Mouse (Mus musculus) cerebellum, adult 2 months (tissue): ENCODE data around the gene Comp.

Experiments
- CTCF ChIP-seq: fragments of 200-500 bp; IDR thresholded peaks from 2 replicates; pipeline ENCODE4 v1.5.1; 2011; ENCODE audit warnings: low read depth, mild to moderate bottlenecking, control low read depth, low read length, moderate library complexity, borderline replicate concordance; ENCODE audit not compliant: insufficient read depth
- POLR2A ChIP-seq: fragments of 200-500 bp; IDR thresholded peaks from 2 replicates; pipeline ENCODE4 v1.6.1; 2011; ENCODE audit warnings: low read length, control low read depth, borderline replicate concordance; ENCODE audit not compliant: insufficient read depth

DNA sequence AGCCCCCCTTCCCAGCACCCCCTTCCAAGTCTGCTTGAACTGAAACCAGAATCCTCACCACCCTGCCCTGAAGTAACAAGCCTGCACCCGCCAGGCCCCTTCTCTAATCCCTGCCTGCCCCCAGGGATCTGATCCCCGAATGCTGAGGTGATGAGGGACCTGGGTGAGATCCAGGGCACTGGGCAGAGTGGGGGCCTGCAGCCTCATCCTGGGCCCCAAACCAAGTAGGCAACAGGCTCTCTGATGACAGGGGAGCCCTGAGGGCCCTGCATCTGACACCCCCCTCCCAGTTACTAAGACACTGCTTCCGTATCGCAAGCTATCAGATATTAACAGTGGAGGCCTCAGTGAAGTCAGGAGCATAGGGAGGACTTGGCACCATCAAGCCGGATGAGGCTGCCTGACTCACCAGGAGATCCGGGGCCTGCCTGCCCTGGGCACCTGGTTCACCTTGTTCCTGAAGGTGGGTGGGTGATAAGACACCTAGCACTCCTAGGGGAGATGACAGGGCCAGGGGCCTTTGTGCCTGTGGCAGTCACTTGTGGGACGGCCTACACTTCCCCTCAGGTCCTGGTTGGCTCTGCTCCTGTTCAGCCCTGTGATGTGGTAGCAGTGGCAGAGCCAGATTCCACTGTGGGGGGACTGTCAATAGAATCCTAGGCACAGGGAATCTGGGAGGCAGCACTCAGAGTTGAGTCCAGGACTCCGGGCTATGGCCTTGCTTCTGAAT, 21.1 kb downstream of the Comp start:
- TF ChIP-seq CTCF (no peak), POLR2A (no peak)
